Mouse (Mus musculus): ENCODE data around the gene Slc13a5.

Slc13a5 gene

DNA sequence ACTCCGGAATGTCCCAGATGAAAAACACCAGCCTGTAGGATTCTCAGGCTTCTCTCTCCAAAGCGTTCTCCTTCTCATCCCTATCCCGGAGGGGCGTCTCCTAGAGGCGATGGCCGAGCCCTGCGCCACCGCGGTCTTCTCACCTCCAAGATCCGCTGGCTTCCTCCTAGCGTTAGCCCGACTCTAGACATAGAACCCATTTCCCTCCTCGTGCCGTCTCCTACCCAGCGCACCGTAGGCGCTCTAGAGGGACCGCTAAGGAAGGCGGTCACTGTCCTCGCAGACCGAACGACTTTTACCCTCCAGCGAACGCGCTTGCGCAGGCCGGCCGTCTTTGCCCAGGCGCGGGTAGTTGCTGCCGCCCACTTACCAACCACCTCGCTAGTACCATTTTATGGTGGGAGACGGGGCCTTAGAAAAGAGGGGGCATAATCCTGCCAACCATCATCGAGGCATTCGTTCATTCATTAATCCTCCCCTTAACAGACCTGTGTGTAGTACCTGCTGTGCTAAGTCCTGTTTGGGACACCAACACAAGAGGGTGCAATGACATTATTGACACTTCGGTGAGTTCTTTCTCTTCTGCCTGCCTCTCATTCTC, at the start of gene Slc13a5:
Slc13a5 (minus strand) TSS at position 263 of the 601 bp plus-strand sequence.
- peak; percentile 32 to 39 for DNase-seq

DNA sequence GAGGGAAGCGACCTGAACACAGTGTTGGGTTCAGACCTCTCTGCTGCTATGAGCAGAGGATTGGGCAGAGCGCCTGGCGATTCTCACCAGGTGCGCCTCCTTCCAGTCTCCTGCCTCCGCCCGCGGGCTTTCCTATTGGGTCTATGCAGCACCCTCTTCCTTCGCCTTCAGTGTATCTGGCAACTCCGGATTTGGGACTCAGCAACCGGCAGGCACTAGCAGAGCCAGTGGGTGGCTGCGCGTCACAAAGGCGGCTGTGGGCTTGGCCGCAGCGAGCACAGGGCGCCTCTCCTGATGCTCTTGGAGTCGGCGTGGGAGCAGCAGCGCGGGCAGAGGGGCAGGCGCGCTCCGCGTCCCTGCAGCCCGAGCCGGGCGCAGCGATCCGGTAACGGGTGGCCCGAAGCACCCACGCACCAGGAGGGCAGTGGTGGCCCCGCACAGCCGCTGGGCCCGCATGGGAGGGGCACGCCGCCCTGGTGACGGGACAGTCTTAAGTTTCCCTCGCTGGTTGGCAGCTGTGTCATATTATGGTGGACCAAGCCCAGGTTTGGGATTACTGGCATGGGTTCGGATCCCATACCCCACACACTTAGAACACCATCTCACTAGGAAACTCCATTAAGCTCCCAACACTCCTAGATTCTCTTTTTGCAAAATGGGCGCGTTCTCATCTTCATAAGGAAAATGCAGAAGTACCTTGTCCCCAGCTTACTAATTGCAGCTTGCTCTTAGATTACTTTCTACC, 47.3 kb upstream of the Slc13a5 start, which contains the start of gene Fbxo39:
Fbxo39 (plus strand) TSS at position 294 of the 745 bp plus-strand sequence.
- DNase-seq, result peak; percentile 26 to 40

DNA sequence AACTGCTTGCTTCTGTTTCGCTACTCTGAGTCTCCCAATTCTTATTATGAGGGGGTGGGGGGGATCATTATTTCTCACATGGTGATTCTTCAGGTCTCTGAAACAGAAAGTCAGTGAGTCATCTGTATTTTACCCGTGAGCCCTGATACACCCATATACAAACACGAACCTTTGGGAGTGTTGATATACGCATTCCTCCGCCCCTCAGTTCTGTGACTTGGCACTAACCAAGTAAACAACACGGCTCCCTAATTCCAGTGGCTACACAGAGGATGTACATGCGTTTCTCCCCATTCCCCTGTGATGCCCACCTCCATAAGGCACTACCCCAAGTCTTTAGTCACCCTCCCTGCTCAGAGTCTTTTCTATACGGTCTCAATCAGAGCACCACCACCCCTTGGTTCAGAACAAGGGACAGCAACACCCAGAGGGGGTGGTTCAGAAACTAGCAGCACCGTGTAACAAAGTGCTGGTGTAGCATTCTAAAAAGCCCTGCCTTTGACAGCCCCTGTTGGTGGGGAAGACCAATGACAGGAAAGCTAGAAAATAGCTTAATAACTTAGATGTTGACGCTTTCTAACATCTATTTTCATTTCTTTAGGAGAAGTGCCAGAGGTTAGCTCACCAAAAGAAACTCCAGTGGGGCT, 44.5 kb upstream of the Slc13a5 start:
- DNase-seq, result no peak

DNA sequence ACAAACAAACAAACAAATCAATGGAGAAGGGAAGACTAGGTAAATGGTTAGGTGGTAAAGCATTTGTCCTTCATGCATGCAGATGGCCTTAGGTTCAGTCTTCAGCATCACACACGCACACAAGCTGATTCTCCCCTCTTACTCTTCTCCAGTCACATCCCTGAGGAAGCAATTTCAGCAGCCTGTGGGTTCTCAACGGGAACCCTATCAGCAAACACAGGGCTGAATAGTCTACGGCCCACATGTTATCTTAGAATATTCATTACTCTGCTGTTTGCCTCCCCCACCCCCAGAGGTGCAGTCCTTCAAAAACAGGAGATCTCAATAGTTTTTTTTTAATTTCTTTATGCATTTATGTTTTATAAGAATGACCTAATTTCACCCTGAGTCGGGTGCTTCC, 43.5 kb upstream of the Slc13a5 start:
- DNase-seq, result no peak

DNA sequence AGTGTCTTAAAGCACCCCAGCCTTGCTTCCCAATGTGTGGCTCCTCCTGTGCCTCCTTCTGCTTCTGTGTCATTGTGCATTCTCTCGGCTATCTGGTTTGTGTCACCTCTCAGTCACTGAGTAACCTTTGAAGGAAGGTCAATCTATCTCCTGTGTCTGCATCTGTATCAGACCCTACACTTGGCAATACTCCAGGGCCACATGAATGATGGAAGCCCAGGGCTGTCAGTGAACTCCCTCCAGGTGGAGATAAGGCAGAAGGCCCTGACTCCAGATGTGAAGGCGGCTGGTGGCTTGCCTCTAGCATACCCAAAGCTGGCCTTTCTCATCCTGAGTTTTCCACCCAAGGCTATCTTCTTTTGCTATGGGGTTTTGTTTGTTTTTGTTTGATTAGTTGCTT, 42.0 kb upstream of the Slc13a5 start:
- DNase-seq, result no peak

DNA sequence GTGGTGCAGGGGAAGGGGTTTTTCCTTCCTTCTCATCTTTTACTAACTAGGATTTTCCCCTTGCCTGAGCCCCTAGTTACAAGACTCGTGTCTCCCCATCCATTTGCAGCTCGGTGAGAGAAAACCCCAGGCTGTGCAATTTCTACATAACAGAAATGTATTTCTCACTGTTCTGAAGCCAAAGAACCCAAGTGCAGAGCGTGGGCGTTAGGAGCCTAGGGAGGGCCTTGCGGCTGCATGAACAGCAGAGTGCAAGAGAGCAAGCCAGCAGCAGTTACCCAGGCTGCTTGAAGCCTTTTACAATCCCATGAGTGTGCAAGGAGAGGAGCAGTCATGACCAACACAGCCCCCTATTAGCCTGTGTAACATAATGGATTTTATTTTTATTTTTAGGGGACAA, 40.4 kb upstream of the Slc13a5 start:
- DNase-seq, result no peak

DNA sequence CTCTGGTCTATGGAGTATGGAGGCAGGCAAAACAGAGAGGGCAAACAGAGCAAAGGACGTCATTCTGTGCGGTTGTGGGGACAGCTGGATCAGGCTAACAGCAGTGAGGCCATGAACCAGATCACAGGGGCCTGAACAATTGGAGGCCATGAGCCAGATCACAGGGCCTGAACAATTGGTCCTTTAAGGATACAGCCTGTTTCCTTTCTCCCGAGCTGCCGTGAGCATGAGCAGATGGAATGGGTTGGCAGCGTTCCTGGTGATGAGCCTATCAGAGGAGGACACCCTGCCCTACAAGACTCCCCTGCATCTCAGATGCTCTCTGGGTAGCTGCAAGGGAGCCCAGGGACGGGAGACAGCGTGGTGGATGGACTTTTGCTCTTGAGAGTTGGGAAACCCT, 35.2 kb upstream of the Slc13a5 start:
- peak; percentile 26 to 49 for DNase-seq

DNA sequence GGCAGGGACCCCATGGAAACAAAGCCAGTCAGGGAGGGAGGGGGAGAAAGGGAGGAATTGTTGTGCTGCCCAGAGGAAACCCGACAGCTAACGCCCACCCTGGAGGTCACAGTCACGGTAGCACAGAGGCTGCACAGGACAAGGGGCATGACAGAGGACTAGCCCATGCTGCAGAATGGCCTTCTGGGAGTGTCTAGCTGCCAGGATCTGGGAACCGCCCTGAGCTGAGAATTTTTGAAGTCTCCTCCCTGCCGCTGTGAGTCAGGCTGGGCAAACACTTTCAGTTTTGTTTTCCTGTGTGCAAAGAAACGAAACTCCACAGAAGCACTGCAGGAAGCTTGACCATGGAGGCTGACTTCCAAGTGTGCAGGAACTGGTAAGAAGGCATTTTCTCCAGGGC, 34.3 kb upstream of the Slc13a5 start, which contains the start of gene Xaf1:
Xaf1 (plus strand) TSS at position 296 of the 400 bp plus-strand sequence.
- peak; percentile 61 to 73 for DNase-seq

DNA sequence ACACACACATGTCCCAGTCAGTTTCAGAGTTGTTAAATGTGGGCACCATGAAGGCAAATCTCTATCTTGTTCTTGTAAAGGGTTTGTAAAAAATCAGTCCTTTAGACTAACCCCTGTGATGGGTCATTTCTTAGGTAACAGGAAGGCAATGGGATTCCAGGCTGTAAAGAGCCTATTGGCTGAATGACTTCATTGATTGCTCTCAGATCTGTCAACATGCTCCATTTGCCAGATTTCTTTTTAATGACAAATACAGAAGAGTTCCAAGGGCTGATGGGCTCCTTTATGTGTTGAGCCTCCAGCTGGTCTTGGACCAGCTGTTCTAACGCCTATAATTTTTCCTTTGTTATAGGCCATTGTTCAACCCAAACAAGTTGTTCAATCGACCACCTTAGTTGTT, 26.1 kb upstream of the Slc13a5 start:
- DNase-seq, result no peak

DNA sequence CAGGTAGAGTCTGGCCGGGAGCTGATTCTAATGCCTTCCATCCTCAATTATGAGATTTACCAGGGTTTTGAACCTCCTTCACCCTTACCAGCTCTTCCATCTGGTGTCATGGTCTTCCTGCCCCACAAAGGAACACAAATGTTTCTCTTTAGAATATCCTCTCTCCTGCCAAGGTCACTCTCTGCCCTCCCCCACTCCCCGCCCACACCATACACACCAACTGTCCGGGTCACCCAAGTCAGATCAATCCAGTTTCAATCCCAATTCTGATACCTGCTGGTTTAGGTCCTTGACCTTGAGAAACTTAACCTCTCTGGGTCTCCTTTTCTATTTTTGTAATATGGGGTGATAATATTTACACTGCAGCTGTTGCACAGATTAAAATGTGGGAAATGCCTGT, 20.5 kb upstream of the Slc13a5 start:
- DNase-seq, result no peak

DNA sequence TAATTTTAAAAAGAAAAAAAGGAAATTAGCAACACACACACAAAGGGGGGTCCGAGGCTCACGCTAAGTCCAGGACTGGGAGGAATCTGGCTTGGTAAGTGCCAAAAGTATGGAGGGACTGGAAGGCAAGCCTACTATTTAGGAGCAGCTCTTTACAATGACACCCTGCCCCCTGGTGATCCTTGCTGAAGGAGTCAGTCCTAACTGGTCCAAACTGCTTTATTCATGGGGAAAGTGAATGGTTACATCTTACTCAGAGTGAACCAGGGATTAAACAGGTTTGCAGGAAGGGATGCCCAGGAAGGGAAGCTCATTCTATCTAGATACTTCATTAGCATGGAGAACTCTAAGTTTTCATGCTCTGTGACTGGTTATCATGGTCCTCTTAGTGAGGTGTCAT, 20.1 kb upstream of the Slc13a5 start:
- no peak for DNase-seq

DNA sequence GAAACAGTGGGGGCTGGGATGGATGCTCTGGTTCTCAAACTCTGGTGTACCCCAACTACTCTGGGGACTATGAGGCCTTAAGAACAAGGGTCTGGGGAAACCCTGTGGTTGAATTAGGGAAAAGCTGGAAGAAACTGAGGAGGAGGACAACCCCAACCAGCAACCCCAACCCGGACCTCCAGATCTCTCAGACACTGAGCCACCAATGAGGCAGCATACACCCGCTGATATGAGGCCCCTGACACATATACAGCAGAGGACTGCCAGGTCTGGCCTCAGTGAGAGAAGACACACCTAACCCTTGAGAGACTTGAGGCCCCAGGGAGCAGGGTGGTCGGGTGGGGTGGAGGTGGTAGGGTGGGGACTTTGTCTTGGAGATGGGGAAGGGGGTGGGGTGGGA, 19.6 kb upstream of the Slc13a5 start:
- DNase-seq, result no peak

DNA sequence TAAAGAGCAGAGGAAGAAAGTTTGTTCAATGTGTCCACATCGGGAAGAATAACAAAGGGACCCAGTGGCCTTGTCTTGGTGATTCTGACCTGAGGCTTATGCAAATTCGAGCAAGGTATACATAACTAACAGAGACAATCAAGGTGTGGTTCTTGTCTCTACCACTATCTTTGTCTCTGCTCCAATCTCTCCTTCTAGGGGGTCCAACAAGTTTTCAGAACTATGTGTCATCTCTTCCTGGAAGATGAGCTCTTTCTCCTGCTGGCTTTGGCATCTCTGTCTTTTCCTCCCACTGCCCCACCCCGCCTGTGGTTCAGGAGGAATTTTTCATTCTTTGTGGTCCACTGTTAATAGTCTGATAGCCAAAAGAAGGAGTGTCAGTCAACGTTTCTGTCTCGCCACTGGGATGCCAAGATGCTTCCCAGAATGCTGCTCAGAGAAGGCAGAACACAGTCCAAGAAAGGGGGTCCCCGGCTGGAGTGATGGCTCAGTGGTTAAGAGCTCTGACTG, 19.0 kb upstream of the Slc13a5 start:
- DNase-seq, result no peak

DNA sequence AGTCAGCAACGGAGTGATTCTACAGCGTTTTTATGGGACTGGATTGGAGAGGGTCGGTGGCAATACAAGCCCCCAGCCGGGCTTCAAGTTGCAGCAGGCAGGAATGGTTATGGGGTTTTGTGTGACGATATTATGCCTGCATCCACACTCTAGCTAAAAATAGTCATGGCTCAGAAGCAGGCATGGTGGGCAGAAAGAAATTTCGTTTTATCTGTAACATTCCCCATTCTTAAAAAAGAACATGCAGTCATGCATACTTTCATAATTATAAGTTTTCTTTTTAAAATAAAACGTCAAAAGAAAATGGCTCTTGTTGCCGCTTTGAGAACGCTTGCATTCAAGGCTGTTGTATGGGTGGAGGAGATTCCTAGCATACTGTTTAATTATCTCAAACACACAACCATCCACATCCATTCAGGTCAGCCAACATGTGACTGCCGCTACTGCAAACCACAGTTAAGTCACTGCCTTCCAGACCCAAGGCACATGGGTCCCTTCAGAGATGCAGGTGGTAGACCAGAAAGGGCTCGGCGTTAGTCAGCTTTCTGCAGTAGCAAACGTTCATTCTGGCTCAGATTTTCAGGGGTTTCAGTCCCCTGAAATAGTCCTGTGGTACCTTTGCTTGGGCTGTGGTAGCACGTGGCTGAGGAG, 17.6 kb upstream of the Slc13a5 start:
- no peak for DNase-seq

DNA sequence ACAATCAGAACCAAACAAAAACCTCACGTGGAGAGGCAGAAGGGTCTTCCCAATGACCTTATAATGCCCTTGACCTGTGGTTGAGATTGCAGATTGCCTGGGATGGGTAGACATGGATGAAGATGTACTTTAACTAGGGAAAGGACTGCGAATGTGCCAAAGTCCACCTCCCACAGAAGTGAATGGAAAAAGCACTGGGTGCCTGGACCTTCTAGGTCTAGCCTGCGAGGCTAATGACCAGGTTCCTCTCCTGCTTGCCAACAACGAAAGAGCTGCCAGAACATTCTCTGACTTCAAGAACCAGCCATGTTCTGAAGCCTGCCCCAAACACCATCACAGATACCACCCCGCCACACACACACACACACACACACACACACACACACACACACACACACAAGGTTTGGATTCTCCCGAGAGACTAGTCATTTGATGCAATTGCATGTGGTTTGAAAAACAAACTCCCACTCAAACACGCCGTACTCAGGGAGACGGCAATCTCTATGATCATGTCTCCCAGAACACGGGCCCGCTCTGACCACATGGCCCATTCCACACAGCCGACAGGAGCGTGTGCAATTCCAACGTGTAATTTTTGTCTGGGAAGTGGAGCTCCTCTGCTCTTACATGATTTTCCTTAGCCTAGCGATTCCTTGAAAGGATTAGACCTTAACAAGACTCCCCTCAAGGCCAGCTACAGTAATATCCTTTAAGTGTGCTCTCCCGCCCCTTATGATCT, 16.6 kb upstream of the Slc13a5 start:
- no peak for DNase-seq

DNA sequence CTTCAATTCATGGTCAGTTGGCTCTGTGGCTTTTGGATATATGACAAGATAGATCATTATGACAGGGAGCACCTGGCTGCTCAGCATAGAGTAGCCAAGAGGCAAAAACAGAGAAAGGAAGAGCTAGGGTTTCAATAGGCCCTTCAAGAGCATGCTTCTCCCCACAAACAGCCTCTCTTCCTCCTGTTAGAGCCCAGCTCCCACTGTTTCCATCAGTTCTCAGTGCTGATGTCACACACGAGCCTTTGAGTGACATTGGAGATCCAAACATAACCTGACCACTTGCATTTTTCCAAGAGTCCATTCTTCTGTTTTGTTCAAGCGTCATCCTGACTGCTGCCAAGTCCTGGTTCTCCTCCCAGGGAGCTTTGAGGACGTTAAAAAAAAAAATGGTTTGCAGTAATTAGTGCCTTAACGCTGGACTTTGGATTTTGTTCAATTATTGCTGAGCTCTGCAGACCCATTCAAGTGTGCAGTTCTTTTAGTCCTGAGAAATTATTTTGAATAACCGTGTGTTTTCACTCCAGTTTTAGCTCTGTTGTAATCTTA, 14.9 kb upstream of the Slc13a5 start:
- DNase-seq, result no peak

DNA sequence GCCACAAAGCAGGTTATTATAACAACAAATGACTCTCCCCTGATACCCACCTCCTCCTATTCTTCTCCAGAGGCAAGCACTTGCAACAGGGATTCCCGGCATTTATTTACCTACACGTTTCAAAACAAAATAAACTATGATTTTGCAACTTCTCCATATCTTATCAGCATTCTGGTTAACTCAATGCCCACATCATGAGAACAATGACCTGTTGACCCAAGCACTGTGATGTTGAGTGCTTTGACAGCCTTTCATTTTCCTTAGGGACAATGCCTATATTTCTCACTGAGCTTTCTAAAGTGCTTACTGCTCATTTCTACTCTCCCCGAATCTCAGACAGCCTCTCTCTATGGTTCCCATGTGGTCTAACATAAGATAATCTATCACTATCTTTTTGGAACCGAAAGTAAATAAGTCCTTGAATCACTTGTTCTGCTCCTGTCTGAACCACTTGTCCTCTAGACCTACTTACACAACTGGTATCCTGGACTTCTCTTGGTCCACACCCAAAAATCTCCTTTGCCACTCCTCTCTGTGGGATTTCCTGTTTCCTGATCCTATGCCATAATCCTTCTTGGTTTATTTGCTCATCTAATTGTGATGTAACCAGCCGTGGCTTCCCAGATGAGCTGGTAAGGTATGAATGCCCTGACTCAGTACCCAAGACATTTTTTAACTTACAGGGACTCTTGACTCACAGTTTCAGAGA, 14.3 kb upstream of the Slc13a5 start:
- no peak for DNase-seq

DNA sequence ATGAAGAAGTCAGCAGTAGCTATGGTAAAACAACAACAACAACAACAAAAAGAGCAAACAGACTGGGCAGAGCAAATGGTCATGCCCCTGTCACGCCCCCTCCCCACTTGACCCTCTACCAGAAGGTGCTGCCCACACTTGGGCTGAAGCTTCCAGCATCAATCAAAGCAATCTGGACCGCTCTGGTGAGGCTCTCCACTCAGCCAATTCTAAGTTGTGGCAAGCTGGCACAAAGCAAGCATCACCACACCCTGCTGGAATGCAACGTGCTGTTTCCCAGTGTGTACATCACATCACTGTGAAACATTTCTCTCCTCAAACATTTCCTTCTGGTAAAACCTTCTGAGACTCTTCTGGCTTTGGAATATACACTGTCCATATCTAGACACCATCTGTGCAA, 6.3 kb upstream of the Slc13a5 start:
- no peak for DNase-seq

DNA sequence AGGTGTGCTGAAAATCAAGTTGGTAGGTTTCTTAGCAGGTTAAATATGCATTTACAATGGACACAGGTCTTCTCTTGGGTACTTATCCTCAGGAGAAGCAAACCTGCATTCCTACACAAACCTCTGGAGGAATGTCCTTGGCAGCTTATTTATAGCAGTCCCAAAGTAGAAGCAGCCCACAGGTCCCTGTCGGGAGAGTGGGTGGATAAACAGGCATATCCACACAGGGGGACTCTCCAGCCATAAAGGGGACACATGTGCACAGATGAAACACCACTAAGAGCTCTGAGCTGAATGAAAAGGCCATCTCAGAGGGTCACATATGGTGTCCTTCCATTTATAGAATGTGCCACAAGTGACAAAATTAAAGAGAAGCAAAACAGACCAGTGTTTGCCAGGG, 4.7 kb upstream of the Slc13a5 start:
- no peak for DNase-seq

DNA sequence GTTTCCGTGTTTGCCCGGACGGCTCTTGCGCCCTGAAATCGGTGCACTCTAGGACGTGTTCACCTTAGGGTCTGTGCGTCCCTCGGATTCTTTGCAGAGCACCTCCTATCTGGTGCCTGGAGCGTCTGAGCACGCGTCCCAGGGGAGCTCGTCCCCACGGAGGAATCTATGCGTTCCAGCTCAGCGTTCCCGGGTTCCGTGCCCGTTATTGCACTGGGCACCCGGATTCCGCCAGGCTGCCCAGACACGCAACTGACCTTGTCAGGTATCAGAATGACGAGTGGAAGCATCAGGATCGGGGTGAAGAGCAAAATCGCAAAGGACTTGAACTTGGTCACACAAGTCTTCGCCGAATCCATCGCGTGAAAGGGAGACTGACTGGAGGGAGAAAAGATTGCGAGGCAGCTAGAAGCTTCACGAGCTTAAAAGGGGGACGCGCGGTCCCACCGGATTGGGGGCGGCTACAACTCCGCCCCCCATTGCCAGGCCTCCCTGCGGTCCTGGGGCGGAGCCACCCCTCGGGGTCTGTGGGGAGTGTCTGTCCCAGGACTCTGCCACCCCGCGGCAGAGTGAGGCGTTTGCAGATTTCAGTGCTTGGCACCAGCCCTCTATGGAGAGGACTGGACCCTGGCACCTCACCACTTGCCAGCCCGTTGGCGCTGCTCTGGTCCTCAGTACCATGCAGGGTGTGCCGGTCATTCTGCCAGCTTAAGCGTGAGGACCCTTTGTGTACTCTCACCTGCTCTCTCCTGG, 639 bp downstream of the Slc13a5 start:
- peak; percentile 71 to 79 for DNase-seq

DNA sequence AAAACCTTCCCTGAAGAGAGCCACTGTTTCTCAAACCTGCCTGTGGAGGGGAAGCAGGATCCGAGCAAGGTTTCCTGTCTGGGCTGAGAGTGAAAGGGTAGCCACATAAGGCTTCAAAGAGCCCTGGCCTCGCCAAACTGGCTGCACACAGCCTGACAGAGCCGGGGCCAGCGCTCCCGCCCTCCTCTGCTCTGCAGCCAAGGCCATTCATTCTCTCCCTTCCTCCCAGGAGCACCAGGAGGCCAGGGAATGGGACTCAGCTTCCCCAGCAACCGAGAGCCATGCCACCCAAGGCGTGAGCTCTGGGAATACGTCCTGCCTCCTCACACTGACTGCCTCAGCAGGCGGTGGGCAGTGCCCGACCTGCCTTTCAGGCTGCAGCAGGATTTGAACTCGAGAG, 1.5 kb downstream of the Slc13a5 start:
- no peak for DNase-seq
